Mouse (Mus musculus): ENCODE results near the gene Fam133b. TPM values are rescaled to one million over a fixed set of nuclear protein-coding genes. Genes with fewer than 3 reads are reported as not detected.

The Fam133b gene
- polyA plus RNA-seq, 1 experiment = 10.3 TPM

DNA sequence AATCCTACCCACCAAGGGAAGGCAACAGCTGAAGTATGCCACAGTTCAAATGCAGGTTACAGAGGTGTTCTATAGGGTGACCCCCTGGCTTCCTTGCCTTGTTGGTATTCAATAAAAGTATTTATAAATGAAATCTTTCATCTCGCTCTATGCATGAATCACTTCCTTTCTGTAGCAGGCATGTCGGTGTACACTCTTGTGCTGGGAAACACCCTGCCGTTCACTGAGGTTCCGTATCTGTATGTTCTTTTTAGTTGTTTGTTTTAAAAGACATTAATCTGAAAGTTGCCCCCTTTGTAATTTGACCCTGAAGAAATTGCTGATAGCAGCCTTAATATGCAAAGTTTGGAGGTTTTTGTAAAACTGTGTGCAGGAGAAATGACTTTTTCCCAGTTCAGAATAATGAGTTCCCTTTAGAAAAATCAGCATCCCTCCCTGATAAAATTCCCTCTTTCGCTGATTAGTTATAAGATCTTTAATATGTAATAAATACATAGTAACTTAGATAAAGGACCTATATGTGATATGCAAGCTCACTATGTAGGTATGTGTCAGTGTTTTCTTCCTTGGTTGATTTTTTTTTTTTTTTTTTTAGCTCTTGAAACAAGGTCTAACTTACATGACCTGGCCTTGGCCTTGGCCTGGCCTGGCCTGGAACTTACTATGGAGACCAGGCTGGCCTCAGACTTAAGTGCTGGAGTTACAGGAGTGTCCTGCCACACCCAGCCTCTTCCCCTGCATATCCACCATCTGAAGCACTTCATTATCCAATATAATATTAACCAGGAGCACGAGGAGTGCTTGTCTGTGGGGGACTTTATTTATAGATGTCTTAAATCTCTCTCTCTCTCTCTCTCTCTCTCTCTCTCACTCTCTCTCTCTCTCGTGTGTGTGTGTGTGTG, 34.9 kb upstream of the Fam133b start:
- TF ChIP-seq REST (IDR thresholded peaks at IDR 0.05; ENCODE audit: insufficient read depth, insufficient read length) (no peak), MYOD1 (IDR thresholded peaks at IDR 0.05; ENCODE audit: control insufficient read depth in 1 of 3, insufficient read length in 2 of 3, low read depth in 2 of 3) (no peak), POLR2A (IDR thresholded peaks at IDR 0.05; ENCODE audit: insufficient read length, low read depth) (no peak), TCF12 (IDR thresholded peaks at IDR 0.05; ENCODE audit: insufficient read depth, poor library complexity, severe bottlenecking) (no peak), MAX (IDR thresholded peaks at IDR 0.05; ENCODE audit: low read depth) (no peak)
- no peak overlapping the region for H3K4me3 ChIP-seq
- no peaks in the 10 kb centered on the region for H3K27me3 ChIP-seq (ENCODE audit: control insufficient read depth, insufficient read depth, insufficient read length)
- no peak overlapping the region for H3K4me2 ChIP-seq (ENCODE audit: low read depth)
- H3ac ChIP-seq (ENCODE audit: control insufficient read depth, insufficient read length) = no peak overlapping the region
- no peaks in the 10 kb centered on the region for H3K79me2 ChIP-seq (ENCODE audit: control insufficient read depth, insufficient read depth)
- H3K36me3 ChIP-seq (ENCODE audit: control insufficient read depth, insufficient read depth) = peaks cover 4% of the 10 kb centered on the region

DNA sequence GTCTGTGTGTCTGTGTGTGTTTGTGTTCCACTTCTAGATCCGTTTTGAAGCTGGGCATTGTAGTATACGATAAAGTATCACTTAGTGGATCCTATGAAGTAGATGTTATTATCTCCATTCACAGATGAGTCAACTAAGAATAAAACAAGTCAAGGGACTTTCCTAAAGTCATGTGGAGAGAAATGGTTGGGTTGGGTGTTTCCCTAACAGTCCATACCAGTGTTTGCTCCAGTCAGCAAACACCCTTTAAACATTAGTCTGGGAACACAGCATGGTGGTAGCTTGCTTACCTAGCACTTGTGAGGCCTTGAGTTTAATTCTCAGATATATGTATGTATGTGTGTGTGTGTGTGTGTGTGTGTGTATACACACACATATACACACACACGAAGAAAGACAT, 34.1 kb upstream of the Fam133b start:
- Histone ChIP-seq H3ac (ENCODE audit: control insufficient read depth, insufficient read length) (no peak overlapping the region), H3K79me2 (ENCODE audit: control insufficient read depth, insufficient read depth) (no peaks in the 10 kb centered on the region), H3K36me3 (ENCODE audit: control insufficient read depth, insufficient read depth) (peaks cover 4% of the 10 kb centered on the region), H3K4me3 (no peak overlapping the region), H3K27me3 (ENCODE audit: control insufficient read depth, insufficient read depth, insufficient read length) (no peaks in the 10 kb centered on the region), H3K4me2 (ENCODE audit: low read depth) (no peak overlapping the region)
- TF ChIP-seq MYOG (IDR thresholded peaks at IDR 0.05; ENCODE audit: control insufficient read depth in 1 of 3, insufficient read depth in 1 of 3, insufficient read length in 2 of 3, low read depth in 2 of 3) = no peak
- no peak for TF ChIP-seq POLR2A (IDR thresholded peaks at IDR 0.05; ENCODE audit: insufficient read length, low read depth)
- TF ChIP-seq MAX (IDR thresholded peaks at IDR 0.05; ENCODE audit: low read depth) = no peak
- TF ChIP-seq CEBPB (IDR thresholded peaks at IDR 0.05; ENCODE audit: insufficient read depth, poor library complexity, severe bottlenecking) = no peak
- TF ChIP-seq MYOD1 (IDR thresholded peaks at IDR 0.05; ENCODE audit: control insufficient read depth in 1 of 3, insufficient read length in 2 of 3, low read depth in 2 of 3) = no peak
- no peak for TF ChIP-seq REST (IDR thresholded peaks at IDR 0.05; ENCODE audit: insufficient read depth, insufficient read length)
- TF ChIP-seq TCF12 (IDR thresholded peaks at IDR 0.05; ENCODE audit: insufficient read depth, poor library complexity, severe bottlenecking) = no peak
- no peak for TF ChIP-seq SRF (IDR thresholded peaks at IDR 0.05; ENCODE audit: control insufficient read depth, insufficient read length, low read depth)
- TF ChIP-seq POLR2AphosphoS2 (IDR thresholded peaks at IDR 0.05; ENCODE audit: insufficient read length, low read depth) = no peak
- TF ChIP-seq USF1 (IDR thresholded peaks at IDR 0.05; ENCODE audit: low read depth) = no peak
- no peak for TF ChIP-seq E2F4 (IDR thresholded peaks at IDR 0.05; ENCODE audit: insufficient read depth)
- TF ChIP-seq TCF3 (IDR thresholded peaks at IDR 0.05; ENCODE audit: insufficient read length, low read depth) = no peak

DNA sequence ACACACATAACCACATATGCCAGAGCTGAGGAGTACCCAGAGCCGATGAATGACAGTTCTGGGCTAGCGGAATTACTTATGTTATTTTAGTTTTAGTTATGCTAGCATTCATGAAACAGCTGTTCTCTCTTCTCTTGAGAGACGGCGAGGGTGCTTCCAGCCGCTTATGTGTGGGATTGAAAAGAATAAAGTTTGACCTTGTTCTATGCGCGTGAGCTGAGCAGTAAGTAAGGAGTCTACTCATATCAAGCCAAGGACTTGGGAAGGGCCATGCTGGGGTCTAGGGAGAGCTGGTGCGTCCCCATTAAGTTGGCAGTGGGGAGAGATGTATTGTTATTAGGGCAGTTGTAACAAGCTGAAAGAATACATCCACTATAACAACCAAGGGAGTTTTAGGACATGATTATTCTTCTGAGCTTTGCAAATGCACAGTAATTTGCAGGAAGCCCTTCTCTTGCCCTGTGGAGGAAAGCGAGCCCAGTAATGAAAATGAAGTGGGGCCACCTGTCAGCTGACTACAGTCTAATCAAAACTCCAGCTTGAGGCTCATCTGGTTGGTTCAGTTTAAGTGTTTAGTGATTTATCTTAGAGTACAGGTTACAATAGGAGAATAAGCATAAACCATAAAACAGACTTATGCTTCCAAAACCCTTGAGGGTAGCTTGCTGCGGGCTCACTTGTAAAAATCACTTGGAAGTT, 32.4 kb upstream of the Fam133b start:
- no peaks in the 10 kb centered on the region for H3K79me2 ChIP-seq (ENCODE audit: control insufficient read depth, insufficient read depth)
- peaks cover 4% of the 10 kb centered on the region for H3K36me3 ChIP-seq (ENCODE audit: control insufficient read depth, insufficient read depth)
- H3K4me2 ChIP-seq (ENCODE audit: low read depth) = no peak overlapping the region
- H3K27me3 ChIP-seq (ENCODE audit: control insufficient read depth, insufficient read depth, insufficient read length) = no peaks in the 10 kb centered on the region
- no peak overlapping the region for H3K4me3 ChIP-seq
- TF ChIP-seq USF1 (IDR thresholded peaks at IDR 0.05; ENCODE audit: low read depth) (no peak), CEBPB (IDR thresholded peaks at IDR 0.05; ENCODE audit: insufficient read depth, poor library complexity, severe bottlenecking) (no peak), POLR2A (IDR thresholded peaks at IDR 0.05; ENCODE audit: insufficient read length, low read depth) (no peak), MYOG (IDR thresholded peaks at IDR 0.05; ENCODE audit: control insufficient read depth in 1 of 3, insufficient read depth in 1 of 3, insufficient read length in 2 of 3, low read depth in 2 of 3) (no peak), SRF (IDR thresholded peaks at IDR 0.05; ENCODE audit: control insufficient read depth, insufficient read length, low read depth) (no peak), MAX (IDR thresholded peaks at IDR 0.05; ENCODE audit: low read depth) (no peak), TCF3 (IDR thresholded peaks at IDR 0.05; ENCODE audit: insufficient read length, low read depth) (no peak), POLR2AphosphoS2 (IDR thresholded peaks at IDR 0.05; ENCODE audit: insufficient read length, low read depth) (no peak), MYOD1 (IDR thresholded peaks at IDR 0.05; ENCODE audit: control insufficient read depth in 1 of 3, insufficient read length in 2 of 3, low read depth in 2 of 3) (no peak), TCF12 (IDR thresholded peaks at IDR 0.05; ENCODE audit: insufficient read depth, poor library complexity, severe bottlenecking) (no peak), E2F4 (IDR thresholded peaks at IDR 0.05; ENCODE audit: insufficient read depth) (no peak), REST (IDR thresholded peaks at IDR 0.05; ENCODE audit: insufficient read depth, insufficient read length) (no peak)
- H3ac ChIP-seq (ENCODE audit: control insufficient read depth, insufficient read length) = no peak overlapping the region

DNA sequence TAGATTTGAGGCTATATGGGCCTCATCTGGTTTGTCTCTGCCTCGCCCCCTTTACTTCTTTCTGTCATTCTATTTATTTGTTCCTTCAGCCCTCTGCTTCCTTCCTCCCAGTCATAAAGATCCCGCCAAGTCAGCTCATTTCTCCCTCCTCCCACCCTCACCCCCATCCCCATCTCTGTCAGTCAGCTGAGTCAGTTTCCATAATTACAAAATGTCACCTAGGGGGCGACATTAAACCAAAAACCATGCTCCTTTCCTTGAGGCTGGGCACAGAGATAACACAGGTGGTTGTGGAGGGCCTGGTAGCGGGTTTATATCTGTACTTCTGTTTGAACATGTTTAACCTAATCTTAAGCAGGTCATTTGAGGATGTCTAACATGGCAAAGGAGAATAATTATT, 31.0 kb upstream of the Fam133b start:
- Histone ChIP-seq H3K4me2 (ENCODE audit: low read depth) (no peak overlapping the region), H3K27me3 (ENCODE audit: control insufficient read depth, insufficient read depth, insufficient read length) (no peaks in the 10 kb centered on the region), H3K79me2 (ENCODE audit: control insufficient read depth, insufficient read depth) (no peaks in the 10 kb centered on the region), H3ac (ENCODE audit: control insufficient read depth, insufficient read length) (no peak overlapping the region), H3K4me3 (no peak overlapping the region), H3K36me3 (ENCODE audit: control insufficient read depth, insufficient read depth) (peaks cover 4% of the 10 kb centered on the region)
- TF ChIP-seq MYOG (IDR thresholded peaks at IDR 0.05; ENCODE audit: control insufficient read depth in 1 of 3, insufficient read depth in 1 of 3, insufficient read length in 2 of 3, low read depth in 2 of 3) = no peak
- TF ChIP-seq REST (IDR thresholded peaks at IDR 0.05; ENCODE audit: insufficient read depth, insufficient read length) = no peak
- TF ChIP-seq POLR2AphosphoS2 (IDR thresholded peaks at IDR 0.05; ENCODE audit: insufficient read length, low read depth) = no peak
- no peak for TF ChIP-seq SRF (IDR thresholded peaks at IDR 0.05; ENCODE audit: control insufficient read depth, insufficient read length, low read depth)
- no peak for TF ChIP-seq POLR2A (IDR thresholded peaks at IDR 0.05; ENCODE audit: insufficient read length, low read depth)

Data from myocyte (in vitro differentiated cells).